Comparison of ENCODE assay signal across 16 mouse cellular contexts in genomic region chr5:118718070-118718469, GRCm38 (mm10).
"Had no signal": no experiment of that assay in that cellular context is flagged by ENCODE, and none has a peak within 500 bp of the region (broad histone marks: within the 10 kb centered on the region; RNA-seq: fewer than 3 reads in every experiment).

No protein-coding gene starts in this region.

- DNase-seq: forebrain, postnatal 0 days; gastrocnemius, postnatal 14 days; gastrocnemius, postnatal 36 days; heart, adult 11 months; heart, adult 2 months; heart, postnatal 14 days; heart, postnatal 36 days; kidney, adult 11 months; kidney, adult 2 months; kidney, adult 9 months; kidney, postnatal 14 days; kidney, postnatal 36 days; layer of hippocampus, adult 9-11 months; layer of hippocampus, postnatal 36 days; left cerebral cortex, postnatal 4 days; liver had no signal
